ENCODE assay signal across 7 mouse cellular contexts in the genomic region with DNA sequence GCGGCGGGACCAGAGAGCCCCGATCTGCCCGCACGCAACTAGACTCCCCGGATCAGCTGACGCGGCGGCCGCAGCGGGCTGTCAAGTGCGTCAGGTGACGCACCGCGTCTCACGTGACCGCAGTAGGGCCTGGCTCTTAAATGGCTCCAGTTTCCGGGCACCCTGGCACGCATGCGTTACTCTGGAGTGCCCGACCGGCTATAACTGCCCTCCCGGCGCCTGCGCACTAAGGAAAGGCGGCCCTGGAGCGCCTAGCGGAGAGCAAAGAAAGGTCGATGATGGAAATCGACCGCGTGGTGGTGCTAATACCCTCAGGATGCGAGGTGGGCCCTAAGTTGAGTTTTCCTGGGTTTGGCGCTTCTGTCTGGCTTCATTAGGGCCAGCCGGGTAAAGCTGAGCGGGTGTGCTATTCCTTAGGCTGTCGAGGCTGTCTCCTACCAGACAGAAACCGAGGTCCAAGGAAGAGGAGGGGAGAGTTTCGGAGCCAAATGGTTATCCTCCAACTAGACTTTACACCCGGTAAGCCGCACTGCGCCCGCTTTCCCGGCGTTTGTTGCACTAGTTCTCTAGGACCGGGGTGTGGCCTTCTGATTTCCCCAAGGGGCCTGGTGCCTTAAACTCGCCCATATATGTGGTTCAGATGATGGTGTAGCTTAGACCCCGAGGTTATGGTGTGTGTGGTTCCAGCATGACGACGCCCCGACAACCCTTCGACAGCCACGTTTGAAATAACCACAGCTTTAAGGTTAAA. TPM values are rescaled to one million over a fixed set of nuclear protein-coding genes. Genes with fewer than 3 reads are reported as not detected.
A peak's percentile ranks its signal among the peaks of the same experiment; 100 is the strongest.
DNase-seq lines count a peak whose midpoint lies in the region; ATAC-seq lines count a peak whose summit lies in the region.

Gene Atp6v0d1 (minus strand): TSS at position 96 of the 751 bp plus-strand sequence.

- peak within 1 kb of the TSS; percentile 20; the same call in 1 of the 2 replicates for H3K27ac ChIP-seq in embryonic facial prominence, embryonic 11.5 days (replicated peaks; ENCODE audit: low read depth, low read length)
- peak within 1 kb of the TSS; percentile 85 for H3K27ac ChIP-seq in limb, embryonic 10.5 days
- peak within 1 kb of the TSS; percentile 88 for H3K27ac ChIP-seq in midbrain, embryonic 13.5 days

- H3K4me3 ChIP-seq in embryonic facial prominence, embryonic 11.5 days (ENCODE audit: low read depth, low read length) = peak within 1 kb of the TSS; percentile 86
- H3K4me3 ChIP-seq in limb, embryonic 10.5 days = peak within 1 kb of the TSS; percentile 94
- H3K4me3 ChIP-seq in midbrain, embryonic 13.5 days (replicated peaks) = peak within 1 kb of the TSS; percentile 83

- H3K27me3 ChIP-seq in embryonic facial prominence, embryonic 11.5 days (ENCODE audit: control insufficient read depth, insufficient read depth, low read length) = no peaks in the 10 kb centered on the region
- H3K27me3 ChIP-seq in limb, embryonic 10.5 days (ENCODE audit: low read depth, poor library complexity, severe bottlenecking) = peaks cover 18% of the 10 kb centered on the region
- H3K27me3 ChIP-seq in midbrain, embryonic 13.5 days = no peaks in the 10 kb centered on the region

- H3K4me2 ChIP-seq in embryonic facial prominence, embryonic 11.5 days (ENCODE audit: low read depth, low read length) = peak within 1 kb of the TSS; percentile 91
- H3K4me2 ChIP-seq in midbrain, embryonic 13.5 days (replicated peaks) = peak within 1 kb of the TSS; percentile 85

- peak within 1 kb of the TSS; percentile 82 for H3K9ac ChIP-seq in embryonic facial prominence, embryonic 11.5 days (replicated peaks; ENCODE audit: low read length)
- H3K9ac ChIP-seq in midbrain, embryonic 13.5 days (replicated peaks) = peak within 1 kb of the TSS; percentile 86

- 4% methylated on average over 53 of the region's 53 CpGs for WGBS in embryonic facial prominence, embryonic 11.5 days
- WGBS in limb, embryonic 10.5 days = 5% methylated on average over 53 of the region's 53 CpGs
- WGBS in midbrain, embryonic 13.5 days = 3% methylated on average over 53 of the region's 53 CpGs

- ATAC-seq in embryonic facial prominence, embryonic 11.5 days (replicated peaks; ENCODE audit: insufficient number of reproducible peaks, low FRiP score, low TSS enrichment, low read depth) = peak; percentile 99
- ATAC-seq in granulocyte monocyte progenitor cell, adult 5-6 weeks (replicated peaks; ENCODE audit: poor library complexity, severe bottlenecking) = peak; percentile 81
- ATAC-seq in midbrain, embryonic 13.5 days = peak; percentile 99

- H3K4me1 ChIP-seq in embryonic facial prominence, embryonic 11.5 days (ENCODE audit: control insufficient read depth, insufficient read depth, low read length) = no peaks in the 10 kb centered on the region; the same call in 1 of the 2 replicates
- peaks cover 25% of the 10 kb centered on the region for H3K4me1 ChIP-seq in limb, embryonic 10.5 days
- peaks cover 39% of the 10 kb centered on the region for H3K4me1 ChIP-seq in midbrain, embryonic 13.5 days (replicated peaks)

- H3K9me3 ChIP-seq in embryonic facial prominence, embryonic 11.5 days (replicated peaks; ENCODE audit: control insufficient read depth, low read length) = no peaks in the 10 kb centered on the region
- no peaks in the 10 kb centered on the region for H3K9me3 ChIP-seq in limb, embryonic 10.5 days (replicated peaks)
- no peaks in the 10 kb centered on the region for H3K9me3 ChIP-seq in midbrain, embryonic 13.5 days

- no peaks in the 10 kb centered on the region for H3K36me3 ChIP-seq in embryonic facial prominence, embryonic 11.5 days (replicated peaks; ENCODE audit: control insufficient read depth, insufficient read depth, low read depth, low read length)
- 0 out of 2 replicates have a peak, but pooled peaks cover 4% of the 10 kb centered on the region for H3K36me3 ChIP-seq in limb, embryonic 10.5 days
- 0 out of 2 replicates have a peak, but pooled peaks cover 4% of the 10 kb centered on the region for H3K36me3 ChIP-seq in midbrain, embryonic 13.5 days

- DNase-seq in adrenal gland, postnatal 14 days = peak; percentile 100
- peak; percentile 100 for DNase-seq in embryonic facial prominence, embryonic 11.5 days (ENCODE audit: low spot score)
- peak; percentile 100 for DNase-seq in kidney, adult 11 months
- peak; percentile 100 for DNase-seq in limb, embryonic 10.5 days (ENCODE audit: low spot score)
- peak; percentile 97 for DNase-seq in spleen, adult 12 weeks (ENCODE audit: low spot score)

RNA-seq across cellular contexts. Expression of gene Atp6v0d1, which starts in this region (rescaled TPM):
- total RNA-seq in adrenal gland, postnatal 14 days (2021) = 90.6 and 97.4 TPM in 2 replicates
- polyA plus RNA-seq in embryonic facial prominence, embryonic 11.5 days (2014; fragmentation: Nextera tagmentation; extraction: Ambion mirVana) = 89.8 and 95.5 TPM in 2 replicates
- 112 and 132 TPM in 2 replicates for total RNA-seq in granulocyte monocyte progenitor cell, adult 5-6 weeks (2014; fragmentation: Nextera tagmentation)
- 47.1 and 47.3 TPM in 2 replicates for total RNA-seq in granulocyte monocyte progenitor cell, adult 5-6 weeks (2017)
- 58.3 and 68.6 TPM in 2 replicates for polyA plus RNA-seq in limb, embryonic 10.5 days (2016; fragmentation: Nextera tagmentation; extraction: Ambion mirVana)
- polyA plus RNA-seq in midbrain, embryonic 13.5 days (2015; fragmentation: Nextera tagmentation; extraction: Ambion mirVana) = 177 and 182 TPM in 2 replicates

Comparison
In these comparisons a context has a peak if more than half of its experiments do, and no peak if none do; other contexts are left out.
1. Peak in every context shown above with its lines: DNase-seq, ATAC-seq, H3K4me3 ChIP-seq and H3K27ac ChIP-seq.
2. H3K27ac ChIP-seq: peak in every context shown above with its lines; median percentile 88 in midbrain, embryonic 13.5 days; 85 in limb, embryonic 10.5 days; 20 in embryonic facial prominence, embryonic 11.5 days.